Mouse (Mus musculus): Measurements from ENCODE around the gene Opalin.

Gene Opalin

DNA sequence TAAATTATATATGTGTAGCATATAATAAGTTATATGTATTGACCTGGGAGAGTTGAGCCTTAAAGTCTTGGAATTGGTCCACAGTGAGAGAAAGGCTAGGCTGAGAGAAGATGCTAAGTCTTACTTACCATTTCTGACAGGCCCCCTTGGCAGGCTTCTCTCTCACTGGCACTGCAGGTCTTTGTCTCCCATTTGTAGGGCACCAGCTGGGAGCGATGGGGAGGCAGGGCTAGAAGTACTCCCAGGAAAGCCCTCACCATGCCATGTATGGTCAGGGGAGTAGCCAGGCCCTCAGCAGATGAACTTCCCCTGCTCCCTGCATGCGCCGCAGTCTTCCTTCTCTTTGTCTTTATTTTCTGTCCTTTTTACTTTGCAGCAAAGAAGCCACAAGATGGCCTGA, at the start of gene Opalin:
TSS of gene Opalin (minus strand) at position 208 of the 400 bp plus-strand sequence.
- DNase-seq (ENCODE audit: low spot score): no peak

GRCm38 (mm10) chr19:41123009-41123408, 46.1 kb upstream of the Opalin start:
- no peak for DNase-seq (ENCODE audit: low spot score)

DNA sequence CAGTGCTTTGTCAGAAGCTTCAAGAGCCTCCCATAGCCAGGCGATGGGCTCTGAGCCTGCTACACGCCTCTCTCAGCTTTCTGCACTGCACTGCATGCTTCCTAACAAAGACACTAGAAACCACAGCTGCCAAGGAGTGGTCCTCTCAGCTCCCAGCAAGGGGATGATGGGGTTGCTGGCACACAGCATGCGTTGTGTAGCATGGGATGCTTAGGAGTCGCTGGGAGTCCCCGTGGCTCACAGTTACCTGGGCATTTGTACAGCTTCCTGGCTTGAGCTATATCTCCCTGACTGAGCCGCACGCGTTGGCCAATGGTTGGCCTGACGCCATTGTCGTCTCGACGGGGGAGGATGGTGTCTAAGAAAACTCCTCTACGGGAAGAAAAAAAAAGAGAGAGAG, 43.0 kb upstream of the Opalin start:
- DNase-seq (ENCODE audit: low spot score): no peak

- no peak for DNase-seq (ENCODE audit: low spot score)
Measured at GRCm38 (mm10) chr19:41118346-41118745, 41.4 kb upstream of the Opalin start.

GRCm38 (mm10) chr19:41117334-41117733, 40.4 kb upstream of the Opalin start:
- no peak for DNase-seq (ENCODE audit: low spot score)

- DNase-seq (ENCODE audit: low spot score): no peak
Measured at GRCm38 (mm10) chr19:41114611-41115010, 37.7 kb upstream of the Opalin start.

GRCm38 (mm10) chr19:41113911-41114531, 37.1 kb upstream of the Opalin start:
- DNase-seq (ENCODE audit: low spot score): no peak

DNA sequence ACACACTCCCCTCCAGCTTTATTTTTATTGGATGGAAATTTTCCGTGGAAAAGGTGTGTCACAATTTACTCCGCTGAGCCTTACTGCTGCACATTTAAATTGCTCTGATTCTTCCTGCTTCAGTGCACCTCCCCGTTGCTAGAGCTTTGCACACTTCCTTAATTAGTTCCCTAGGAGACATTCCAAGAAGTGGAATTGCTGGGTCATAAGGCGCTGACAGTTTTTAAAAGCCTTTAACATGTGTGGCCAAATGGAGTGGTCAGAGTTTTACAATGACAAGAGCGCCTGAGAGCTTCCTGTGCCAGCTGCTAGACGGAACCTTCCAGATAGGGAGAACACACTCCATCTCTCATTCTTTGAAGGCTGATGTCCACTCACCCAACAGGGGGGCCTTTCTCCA, 35.7 kb upstream of the Opalin start:
- DNase-seq (ENCODE audit: low spot score): no peak

- no peak for DNase-seq (ENCODE audit: low spot score)
Measured at GRCm38 (mm10) chr19:41109991-41110390, 33.1 kb upstream of the Opalin start.

DNA sequence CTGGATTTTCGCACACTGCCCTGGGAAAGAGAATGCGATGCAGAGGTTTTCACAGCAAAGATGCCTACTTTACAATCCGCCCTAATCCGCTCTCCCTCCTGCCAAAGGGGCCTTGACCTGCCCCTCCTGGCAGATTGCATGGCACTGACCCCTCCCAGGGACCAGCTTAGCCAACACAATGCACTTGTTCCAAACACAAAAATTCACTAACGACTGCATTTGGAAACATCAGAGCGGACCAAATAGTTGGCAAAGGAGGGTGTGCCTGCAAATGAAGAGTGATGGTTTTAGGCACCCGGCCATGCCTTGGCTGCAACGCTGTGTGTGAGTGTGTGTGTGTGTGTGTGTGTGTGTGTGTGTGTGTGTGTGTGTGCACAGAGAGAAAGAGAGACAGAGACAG, 32.6 kb upstream of the Opalin start:
- no peak for DNase-seq (ENCODE audit: low spot score)

GRCm38 (mm10) chr19:41108666-41109065, 31.8 kb upstream of the Opalin start:
- no peak for DNase-seq (ENCODE audit: low spot score)

DNA sequence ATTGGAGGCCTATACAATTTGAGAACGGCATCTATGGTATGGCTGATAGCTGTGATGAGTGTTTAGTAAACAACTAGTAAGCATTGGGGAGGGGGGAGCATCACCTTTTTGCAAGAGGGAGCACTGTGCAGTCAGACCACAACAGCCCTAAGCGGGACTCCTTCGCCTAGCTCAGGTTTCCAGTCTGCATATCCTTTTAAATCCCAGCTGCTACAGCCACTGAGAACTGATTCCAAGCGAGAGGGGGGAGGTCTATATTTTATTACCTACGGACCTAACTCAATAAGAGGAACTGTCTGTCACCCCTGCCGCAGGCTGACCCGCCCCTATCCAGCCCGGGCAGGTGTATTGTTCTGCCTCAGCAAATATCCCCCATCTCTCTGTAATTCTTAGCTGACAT, 30.6 kb upstream of the Opalin start:
- DNase-seq (ENCODE audit: low spot score): no peak

- DNase-seq (ENCODE audit: low spot score): no peak
Measured at GRCm38 (mm10) chr19:41104922-41105321, 28.0 kb upstream of the Opalin start.

GRCm38 (mm10) chr19:41101390-41101789, 24.5 kb upstream of the Opalin start:
- DNase-seq (ENCODE audit: low spot score): no peak

DNA sequence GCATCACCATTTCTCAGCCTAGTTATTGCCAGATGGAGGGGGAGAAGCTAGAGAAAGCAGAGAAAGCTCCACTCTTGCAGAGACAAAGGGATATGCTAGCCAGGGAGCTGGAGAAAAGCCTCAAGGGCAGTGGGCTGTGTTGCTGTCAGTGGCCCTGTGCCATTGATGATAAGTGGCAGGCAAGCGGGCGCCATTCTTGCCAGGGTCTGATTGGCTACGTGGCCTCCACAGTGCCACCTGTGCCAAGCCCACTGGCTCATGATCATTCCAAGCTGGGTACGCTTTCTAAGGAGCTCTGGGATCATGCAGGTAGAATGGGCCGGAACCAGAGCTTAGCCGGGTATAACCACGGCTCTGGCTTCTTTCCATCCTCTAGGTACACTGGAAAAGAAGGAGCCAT, 23.9 kb upstream of the Opalin start:
- no peak for DNase-seq (ENCODE audit: low spot score)

GRCm38 (mm10) chr19:41097038-41097437, 20.1 kb upstream of the Opalin start:
- no peak for DNase-seq (ENCODE audit: low spot score)

- DNase-seq (ENCODE audit: low spot score): no peak
Measured at GRCm38 (mm10) chr19:41091901-41092300, 15.0 kb upstream of the Opalin start.

DNA sequence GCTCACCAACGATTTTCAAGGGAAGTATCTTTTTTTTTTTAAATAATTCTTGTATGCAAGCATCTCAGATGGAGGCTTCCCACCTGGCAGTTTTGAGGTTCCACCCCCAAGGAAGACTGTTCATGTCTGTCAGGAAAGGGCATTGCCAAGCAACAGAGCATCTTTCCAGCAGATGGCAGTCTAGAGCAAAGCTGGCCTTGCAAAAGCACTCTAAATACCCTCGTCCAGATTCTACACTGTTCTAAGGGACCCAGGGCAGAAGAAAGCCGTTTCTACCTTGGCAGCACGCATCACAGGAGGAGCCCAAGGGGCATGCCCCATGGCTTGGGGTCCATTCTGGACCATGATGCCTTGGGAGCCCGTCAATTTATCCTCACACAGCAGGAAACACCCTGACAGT, 12.9 kb upstream of the Opalin start:
- peak; percentile 24 for DNase-seq (ENCODE audit: low spot score)

GRCm38 (mm10) chr19:41088491-41088890, 11.6 kb upstream of the Opalin start:
- DNase-seq (ENCODE audit: low spot score): no peak

GRCm38 (mm10) chr19:41087901-41088300, 11.0 kb upstream of the Opalin start:
- no peak for DNase-seq (ENCODE audit: low spot score)

- peak; percentile 58 for DNase-seq (ENCODE audit: low spot score)
Measured at GRCm38 (mm10) chr19:41086700-41087099, 9.8 kb upstream of the Opalin start.

DNA sequence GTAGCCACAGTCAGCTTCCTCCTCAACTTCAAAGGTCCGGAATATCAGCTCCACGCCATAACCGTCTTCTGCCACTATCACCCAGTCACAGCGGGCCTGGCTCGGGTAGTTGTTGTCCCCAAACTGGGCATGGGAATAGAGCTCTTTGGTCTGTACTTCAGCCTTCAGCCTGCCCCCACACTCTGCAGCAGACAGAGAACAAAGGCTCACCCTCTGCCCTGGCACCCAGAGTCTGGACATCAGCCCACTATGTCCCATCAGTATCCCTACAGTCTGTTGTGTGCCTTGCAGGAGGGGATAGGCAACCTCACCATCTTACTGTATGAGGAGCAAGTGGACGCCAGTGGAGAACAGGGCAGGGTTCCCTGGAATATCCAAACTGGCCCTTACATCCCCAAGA, 9.4 kb upstream of the Opalin start:
- DNase-seq (ENCODE audit: low spot score): no peak

DNA sequence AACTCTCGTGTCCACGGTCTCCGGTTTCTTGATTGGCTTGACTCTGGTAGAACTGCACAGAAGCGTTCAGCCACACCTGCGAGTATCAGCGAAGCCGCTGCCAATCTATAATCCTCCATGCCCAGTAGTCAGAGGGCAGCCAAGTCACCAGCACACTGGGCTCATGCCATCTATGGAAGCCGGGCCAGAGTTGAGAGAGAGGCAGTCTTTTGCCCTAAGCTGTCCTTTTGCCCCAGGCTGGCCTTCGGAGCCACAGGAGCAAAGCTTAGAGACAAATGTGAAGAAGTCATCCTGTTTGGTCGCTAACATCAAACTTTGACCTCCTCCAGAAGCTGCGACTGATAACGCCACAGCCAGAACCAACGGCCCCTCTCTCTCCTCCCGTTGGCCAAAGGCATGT, 6.7 kb upstream of the Opalin start:
- DNase-seq (ENCODE audit: low spot score): no peak

- no peak for DNase-seq (ENCODE audit: low spot score)
Measured at GRCm38 (mm10) chr19:41081589-41081988, 4.7 kb upstream of the Opalin start.

All from MN1 (cell line).